Mouse (Mus musculus): Measurements from ENCODE around the gene Prkar2b. TPM values are rescaled to one million over a fixed set of nuclear protein-coding genes. Genes with fewer than 3 reads are reported as not detected.

Prkar2b gene
- polyA plus RNA-seq, 1 experiment = 70.8 TPM

DNA sequence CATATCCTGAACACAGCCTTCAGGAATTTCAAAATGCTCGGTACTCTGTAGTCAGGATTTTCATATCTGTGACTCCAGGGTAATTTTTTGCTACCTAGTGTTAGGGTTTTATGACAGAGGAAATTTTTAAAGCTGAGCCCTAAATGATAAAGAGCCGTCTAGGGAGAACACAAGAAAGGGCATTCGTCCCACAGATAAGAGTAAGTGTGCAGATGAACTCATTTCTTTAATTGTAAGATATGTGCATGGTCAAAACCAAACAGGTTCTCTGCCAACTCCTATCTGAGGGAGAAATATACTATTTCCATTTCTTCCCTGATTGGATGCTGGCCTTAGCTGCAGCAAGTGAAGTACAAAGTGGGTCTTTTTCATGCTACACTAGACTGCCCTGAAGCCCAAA, 137.0 kb downstream of the Prkar2b start:
- DNase-seq (ENCODE audit: low read depth) = no peak

GRCm38 (mm10) chr12:31920464-31921405, 140.4 kb downstream of the Prkar2b start:
- DNase-seq (ENCODE audit: low read depth) = no peak

GRCm38 (mm10) chr12:31917245-31917644, 143.9 kb downstream of the Prkar2b start:
- DNase-seq (ENCODE audit: low read depth) = no peak

DNA sequence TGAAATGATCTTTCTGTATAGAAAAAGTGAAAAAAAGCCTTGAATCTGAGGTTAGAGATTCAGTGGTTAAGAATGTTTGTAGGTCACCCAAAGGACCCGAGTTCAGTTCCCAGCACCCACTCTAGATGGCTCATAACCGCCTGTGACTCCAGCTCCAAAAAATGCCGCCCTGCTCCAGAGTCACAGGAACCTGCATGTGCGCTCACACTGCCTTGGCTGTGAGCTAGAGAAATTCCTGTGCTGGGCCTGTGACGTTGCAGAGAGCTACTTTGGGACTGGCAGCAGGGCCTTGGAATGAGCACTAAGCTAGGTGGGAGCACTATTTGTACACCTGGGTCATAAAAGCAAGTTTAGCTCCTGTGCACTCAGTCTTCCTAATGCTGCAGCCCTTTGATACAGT, 144.4 kb downstream of the Prkar2b start:
- DNase-seq (ENCODE audit: low read depth) = no peak

DNA sequence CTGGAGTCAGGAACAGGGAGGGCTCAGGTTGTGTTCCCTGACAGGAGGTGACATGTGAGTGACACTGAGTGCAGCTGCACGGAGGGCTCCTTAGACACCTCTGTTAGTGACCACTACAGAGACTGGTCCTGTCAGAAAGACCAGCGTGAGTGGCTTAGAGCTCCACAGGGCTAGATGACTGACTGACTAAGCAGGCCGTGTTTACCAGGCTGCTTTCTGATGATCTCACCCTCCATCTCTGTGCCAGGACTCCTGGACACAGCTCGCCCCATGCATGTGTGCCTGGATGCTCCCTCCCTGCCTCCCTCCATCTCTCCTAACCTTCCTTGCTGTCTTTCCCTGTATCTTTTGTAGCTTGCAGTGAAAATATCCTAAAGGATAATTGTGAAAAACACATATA, 147.5 kb downstream of the Prkar2b start:
- no peak for DNase-seq (ENCODE audit: low read depth)

- DNase-seq (ENCODE audit: low read depth) = no peak
Observed at GRCm38 (mm10) chr12:31912966-31913551, 148.0 kb downstream of the Prkar2b start.

Other genes with a start within 250 kb of the Prkar2b start
- gene Hbp1, start 110.8 kb downstream of the Prkar2b start, polyA plus RNA-seq (2012; rRNA removed) = 92.6 and 115 TPM in 2 replicates
- gene Pik3cg, start 147.4 kb upstream of the Prkar2b start, polyA plus RNA-seq (2012; rRNA removed) = 2.2 and 2.4 TPM in 2 replicates